Mouse (Mus musculus) liver, embryonic 14.5 days (tissue): ENCODE results near the gene Gm10644.

Experiments
- CTCF ChIP-seq: IDR thresholded peaks from 2 replicates; pipeline ENCODE4 v1.5.1; 2016; ENCODE audit warnings: antibody characterized with exemption, low read depth, control low read depth
- EP300 ChIP-seq: IDR thresholded peaks from 2 replicates; pipeline ENCODE4 v1.6.1; 2016; ENCODE audit warnings: antibody characterized with exemption, low read depth

DNA sequence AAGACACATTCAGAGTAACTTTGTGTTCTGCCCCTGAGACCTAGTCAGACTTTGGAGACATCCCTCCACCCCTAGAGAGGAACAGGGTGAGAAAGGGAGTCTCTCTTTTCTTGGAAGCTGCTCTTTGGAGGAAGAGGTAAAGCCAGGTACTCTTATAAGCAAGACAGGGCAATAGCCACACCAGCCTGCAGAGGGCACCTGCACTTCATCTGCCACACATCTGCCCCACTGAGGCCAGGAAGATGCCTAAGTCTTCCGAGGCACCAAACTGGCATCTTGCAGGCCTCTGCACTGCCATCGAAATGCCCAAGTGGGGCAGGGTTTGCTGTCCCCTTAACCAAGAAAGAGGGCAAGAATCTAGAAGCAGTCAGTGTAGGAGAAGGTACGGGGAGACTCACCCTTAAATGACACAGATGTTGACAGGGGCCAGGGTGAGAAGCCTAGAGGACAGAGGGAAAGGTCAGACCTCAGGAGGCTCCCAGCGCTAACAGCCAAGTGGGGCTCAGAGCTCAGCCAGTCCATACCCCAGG is 21.2 kb upstream of the Gm10644 start:
- TF ChIP-seq CTCF, result peak; percentile 82
- TF ChIP-seq EP300, result no peak
